Mouse (Mus musculus) forebrain, embryonic 14.5 days (tissue): ENCODE results near the gene Rnf113a2. TPM values are rescaled to one million over a fixed set of nuclear protein-coding genes. Genes with fewer than 3 reads are reported as not detected.

Source experiments
- ATAC-seq: fragments of 200-750 bp; cut with Nextera tagmentation; 2 replicates; pipeline ENCODE4 v1.8.0; 2017; ENCODE audit warnings: mild to moderate bottlenecking, moderate library complexity
- DNase-seq: peaks from one replicate; pipeline ENCODE4 v3.0.0-alpha.2; 2015; ENCODE audit warnings: low spot score
- H3K27ac ChIP-seq: fragments of 300-500 bp; sonication (generic); 2 replicates; pipeline ENCODE4 v1.5.1; 2014; ENCODE audit warnings: low read depth, mild to moderate bottlenecking, control low read depth, low read length, moderate library complexity
- H3K27me3 ChIP-seq: fragments of 300-500 bp; sonication (generic); replicated peaks from 2 replicates; pipeline ENCODE4 v1.6.1; 2014; ENCODE audit warnings: low read length, control low read depth, mixed read lengths; ENCODE audit not compliant: control insufficient read depth, insufficient read depth
- H3K36me3 ChIP-seq: fragments of 300-500 bp; sonication (generic); 2 replicates; pipeline ENCODE4 v1.6.1; 2014; ENCODE audit warnings: low read length, control low read depth; ENCODE audit not compliant: control insufficient read depth, insufficient read depth
- H3K4me1 ChIP-seq: fragments of 300-500 bp; sonication (generic); 2 replicates; pipeline ENCODE4 v1.6.1; 2014; ENCODE audit warnings: antibody characterized with exemption, low read length, control low read depth; ENCODE audit not compliant: control insufficient read depth, insufficient read depth
- H3K4me2 ChIP-seq: fragments of 300-500 bp; sonication (generic); 2 replicates; pipeline ENCODE4 v1.6.1; 2014; ENCODE audit warnings: mild to moderate bottlenecking, control low read depth, low read length
- H3K4me3 ChIP-seq: fragments of 300-500 bp; sonication (generic); 2 replicates; pipeline ENCODE4 v1.5.1; 2014; ENCODE audit warnings: low read depth, low read length, control low read depth
- H3K9ac ChIP-seq: fragments of 300-500 bp; sonication (generic); 2 replicates; pipeline ENCODE4 v1.6.1; 2014; ENCODE audit warnings: mild to moderate bottlenecking, low read length, control low read depth, moderate library complexity
- H3K9me3 ChIP-seq: fragments of 300-500 bp; sonication (generic); replicated peaks from 2 replicates; pipeline ENCODE4 v1.6.1; 2016; ENCODE audit warnings: low read length, control low read depth, mixed read lengths; ENCODE audit not compliant: control insufficient read depth
- WGBS: fragments of 180-500 bp; shearing (Covaris S2); extraction: QIAGEN DNeasy Blood & Tissue Kit; methylation state at CpG from one replicate; pipeline ENCODE4 v1.1.7; 2014; 5-methylcytosine and 5-hydroxymethylcytosine counted together
- polyA plus RNA-seq: library from polyadenylated mRNA; unstranded; fragments of >200 nt; fragmentation: Nextera tagmentation; extraction: Ambion mirVana; gene quantifications from 2 replicates; pipeline ENCODE4 v1.2.1, GENCODE M21; 2014

Gene Rnf113a2
- polyA plus RNA-seq, result 27.6 and 30.4 TPM in 2 replicates

DNA sequence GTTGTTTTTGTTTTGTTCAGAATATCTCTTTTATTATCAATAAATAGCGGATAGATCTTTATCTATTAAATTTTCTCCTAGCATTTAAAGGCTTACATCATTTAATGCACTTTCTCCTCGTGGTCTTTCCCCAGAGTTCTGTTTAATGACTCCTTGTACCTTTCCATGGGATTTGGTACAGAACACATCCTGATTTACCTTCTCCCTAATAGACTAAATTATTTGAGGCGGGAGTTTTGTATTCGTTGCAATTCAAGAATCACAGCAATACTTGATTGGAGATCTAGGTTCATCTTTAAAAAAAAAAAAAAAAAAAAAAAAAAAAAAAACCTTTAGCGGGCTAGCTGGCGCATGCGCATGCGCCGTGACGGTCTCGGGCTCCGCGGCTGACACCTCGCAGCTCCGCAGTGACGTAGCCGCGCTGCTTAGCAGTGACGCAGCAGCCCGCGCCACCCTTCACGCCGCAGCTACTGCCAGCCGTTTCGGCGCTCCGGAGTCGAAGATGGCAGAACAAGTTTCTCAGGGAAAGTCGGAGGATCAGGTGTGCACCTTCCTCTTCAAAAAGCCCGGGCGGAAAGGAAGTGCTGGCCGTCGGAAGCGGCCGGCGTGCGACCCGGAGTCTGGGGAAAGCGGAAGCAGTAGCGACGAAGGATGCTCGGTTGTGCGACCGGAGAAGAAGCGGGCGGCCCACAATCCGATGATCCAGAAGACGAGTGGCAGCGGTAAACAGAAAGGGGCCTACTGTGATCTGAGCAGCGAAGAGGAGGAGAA is at the start of gene Rnf113a2:
Gene Rnf113a2, plus strand, starts transcription at position 363 of the 771 bp plus-strand sequence.
- H3K4me3 ChIP-seq, result peak within 1 kb of the TSS; percentile 52
- ATAC-seq (peak; percentile 97), DNase-seq (peak; percentile 97)
- peak within 1 kb of the TSS; percentile 64 for H3K9ac ChIP-seq
- H3K9me3 ChIP-seq, result no peaks in the 10 kb centered on the region; the same call in 1 of the 2 replicates
- H3K27me3 ChIP-seq, result no peaks in the 10 kb centered on the region
- H3K4me2 ChIP-seq, result peak within 1 kb of the TSS; percentile 63
- H3K4me1 ChIP-seq, result peaks cover 4% of the 10 kb centered on the region
- WGBS, result 3% methylated on average over 50 of the region's 50 CpGs
- no peaks in the 10 kb centered on the region for H3K36me3 ChIP-seq
- peak within 1 kb of the TSS; percentile 56; the same call in 1 of the 2 replicates for H3K27ac ChIP-seq

DNA sequence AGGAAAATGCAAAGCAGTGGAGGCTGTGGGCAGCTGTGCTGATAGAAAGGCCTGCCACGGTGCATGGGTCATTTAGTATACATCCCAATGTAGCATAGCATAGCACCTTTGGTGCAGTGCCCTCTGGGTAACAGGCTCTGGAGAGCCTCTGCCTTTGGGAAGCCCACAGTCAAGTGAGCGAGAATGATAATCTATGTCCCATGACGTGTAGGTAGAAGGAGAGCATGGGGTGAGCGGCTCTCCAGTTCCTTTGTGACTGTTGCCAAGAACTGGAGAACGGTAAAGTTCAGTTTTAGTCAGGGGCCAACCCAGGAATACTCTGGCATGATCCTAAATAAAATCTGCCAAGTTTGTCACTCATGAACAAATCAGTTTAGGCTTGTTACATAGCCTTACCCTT is 45.3 kb upstream of the Rnf113a2 start:
- DNase-seq, result no peak
- WGBS, result 95% methylated on average over 5 of the region's 5 CpGs
- H3K36me3 ChIP-seq, result peaks cover 82% of the 10 kb centered on the region

DNA sequence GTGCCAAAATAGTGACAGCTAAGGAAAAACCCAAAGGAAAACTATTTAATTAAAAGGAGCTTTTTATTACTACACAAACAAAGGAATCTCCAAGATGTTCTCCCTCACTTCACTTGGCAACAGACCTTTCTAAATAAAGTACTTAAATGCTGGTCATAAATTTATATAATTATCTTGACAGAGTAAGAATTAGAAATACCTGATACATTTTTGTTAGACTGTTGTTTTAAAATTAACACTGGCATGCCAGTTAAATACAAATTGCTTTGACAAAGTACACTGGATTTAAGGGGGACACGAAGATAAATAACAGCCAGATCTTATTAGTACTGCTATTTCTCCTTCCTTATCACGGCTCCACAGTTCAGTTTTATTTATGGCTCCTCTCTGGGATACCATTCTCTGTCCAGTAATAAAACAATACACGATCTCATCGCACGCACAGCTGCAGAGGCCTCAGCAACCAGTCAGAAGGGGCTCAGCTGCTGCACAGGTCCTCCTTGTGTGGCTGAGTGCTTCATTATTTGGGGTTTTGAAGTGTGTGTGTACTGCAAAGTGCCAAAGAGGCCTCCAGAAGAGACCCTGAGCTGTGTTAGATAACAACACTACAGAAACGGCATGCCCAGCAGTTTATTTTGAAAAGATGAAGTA is 43.0 kb upstream of the Rnf113a2 start:
- Histone ChIP-seq H3K4me2 (no peak overlapping the region), H3K9ac (no peak overlapping the region), H3K27ac (no peak overlapping the region), H3K4me1 (no peaks in the 10 kb centered on the region), H3K36me3 (peaks cover 72% of the 10 kb centered on the region), H3K27me3 (no peaks in the 10 kb centered on the region), H3K4me3 (no peak overlapping the region), H3K9me3 (no peaks in the 10 kb centered on the region)
- WGBS, result 83% methylated on average over 6 of the region's 6 CpGs
- DNase-seq (no peak), ATAC-seq (no peak)

More for the DNA sequence above, 45.3 kb upstream of the Rnf113a2 start:
- ATAC-seq, result no peak
- no peak overlapping the region for H3K27ac ChIP-seq
- no peak overlapping the region for H3K4me3 ChIP-seq
- H3K27me3 ChIP-seq, result no peaks in the 10 kb centered on the region
- H3K4me1 ChIP-seq, result no peaks in the 10 kb centered on the region
- no peak overlapping the region for H3K4me2 ChIP-seq
- H3K9ac ChIP-seq, result no peak overlapping the region
- H3K9me3 ChIP-seq, result no peaks in the 10 kb centered on the region

DNA sequence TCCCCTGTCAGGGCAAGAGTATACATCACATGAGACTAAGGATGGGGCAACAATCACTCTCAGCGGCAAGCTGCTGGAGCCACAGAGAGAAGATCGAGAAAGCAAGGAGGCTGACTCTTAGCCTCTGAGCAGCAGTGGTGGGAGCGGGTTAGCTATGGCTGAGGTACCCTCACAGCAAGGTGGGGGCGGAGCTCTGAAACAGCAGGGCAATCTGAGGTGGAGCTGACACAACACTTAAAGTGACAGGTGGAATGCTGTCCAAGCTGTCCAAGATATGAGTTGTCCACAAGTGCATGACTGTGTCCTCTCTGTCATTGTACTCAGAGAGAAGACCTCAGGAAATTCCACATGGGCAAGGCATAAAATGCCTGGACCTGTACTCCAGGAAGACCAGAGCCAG is 34.6 kb upstream of the Rnf113a2 start:
- 88% methylated on average over 4 of the region's 4 CpGs for WGBS
- Histone ChIP-seq H3K4me1 (no peaks in the 10 kb centered on the region), H3K36me3 (peaks cover 3% of the 10 kb centered on the region; the same call in 1 of the 2 replicates), H3K4me3 (no peak overlapping the region), H3K27ac (no peak overlapping the region), H3K27me3 (no peaks in the 10 kb centered on the region), H3K4me2 (no peak overlapping the region), H3K9me3 (no peaks in the 10 kb centered on the region), H3K9ac (no peak overlapping the region)
- no peak for DNase-seq
- ATAC-seq, result no peak

DNA sequence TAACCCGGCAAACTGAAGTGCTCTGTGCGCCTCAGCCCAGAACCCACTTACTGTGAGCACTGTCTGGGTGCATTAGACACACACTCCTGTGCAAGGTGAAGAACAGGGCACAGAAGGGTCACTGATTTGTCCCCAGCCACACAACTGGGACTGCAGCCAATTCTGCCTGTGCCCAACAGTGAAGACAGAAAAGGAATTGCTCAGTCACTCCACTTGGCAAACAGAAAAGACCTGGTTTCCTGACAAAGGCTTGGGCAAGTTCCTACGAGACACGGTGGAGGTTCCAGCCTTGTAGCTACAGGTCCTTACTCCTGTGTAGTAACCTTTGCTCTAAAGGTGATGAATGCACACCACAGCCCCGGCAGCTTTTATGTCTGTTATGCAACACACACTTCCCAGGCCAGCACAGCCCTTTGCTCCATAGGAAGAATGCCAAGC is 32.3 kb upstream of the Rnf113a2 start:
- DNase-seq (peak; percentile 8), ATAC-seq (no peak)
- Histone ChIP-seq H3K36me3 (no peaks in the 10 kb centered on the region), H3K4me3 (no peak overlapping the region), H3K4me2 (no peak overlapping the region), H3K9me3 (no peaks in the 10 kb centered on the region), H3K9ac (no peak overlapping the region), H3K4me1 (no peaks in the 10 kb centered on the region), H3K27me3 (no peaks in the 10 kb centered on the region), H3K27ac (no peak overlapping the region)
- WGBS, result 60% methylated on average over 5 of the region's 5 CpGs

DNA sequence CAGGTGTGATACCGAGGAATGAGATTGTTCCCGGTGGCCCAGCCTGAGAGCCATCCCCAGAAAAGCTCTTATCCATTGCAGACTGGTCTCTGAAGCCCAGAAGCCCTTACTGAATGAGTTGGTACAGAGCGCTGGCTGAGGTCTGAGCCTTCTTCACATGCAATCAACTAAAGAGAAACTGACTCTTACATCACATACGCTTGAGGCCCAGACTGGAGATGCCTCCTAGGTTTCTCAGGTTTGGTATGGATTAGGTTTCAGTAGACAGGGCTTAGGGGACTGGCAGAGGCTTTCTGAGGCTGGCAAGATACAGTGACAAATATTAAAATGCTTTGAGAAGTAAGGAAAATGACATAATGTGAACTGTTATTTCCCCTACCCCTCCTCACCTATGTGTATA is 31.6 kb upstream of the Rnf113a2 start:
- no peaks in the 10 kb centered on the region for H3K36me3 ChIP-seq
- ATAC-seq, result no peak
- no peaks in the 10 kb centered on the region for H3K4me1 ChIP-seq
- no peak for DNase-seq
- H3K4me3 ChIP-seq, result no peak overlapping the region
- no peaks in the 10 kb centered on the region for H3K9me3 ChIP-seq
- no peaks in the 10 kb centered on the region for H3K27me3 ChIP-seq
- H3K27ac ChIP-seq, result no peak overlapping the region
- H3K4me2 ChIP-seq, result no peak overlapping the region
- no peak overlapping the region; the same call in none of the 2 replicates for H3K9ac ChIP-seq
- 95% methylated on average over 4 of the region's 4 CpGs for WGBS

DNA sequence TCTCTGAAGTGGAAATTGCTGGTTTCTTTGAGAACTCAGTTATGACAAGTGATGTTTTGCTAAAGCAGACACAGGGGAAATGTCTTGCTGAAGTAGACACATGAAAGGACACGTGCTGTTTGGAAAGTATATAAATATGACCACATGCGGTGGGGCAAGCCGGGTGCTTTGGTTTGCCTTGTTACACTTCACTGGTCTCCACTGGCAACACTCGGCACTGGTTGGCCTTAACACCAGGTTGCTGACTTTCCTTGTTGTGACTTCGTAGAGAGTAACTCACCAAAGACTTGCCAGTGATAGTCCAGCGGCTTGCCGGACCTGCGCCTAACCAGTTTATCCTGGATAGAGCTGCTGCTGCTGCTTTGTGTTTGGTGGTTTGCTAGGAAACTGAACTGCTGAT is 28.9 kb upstream of the Rnf113a2 start:
- H3K9ac ChIP-seq, result no peak overlapping the region
- no peaks in the 10 kb centered on the region for H3K4me1 ChIP-seq
- no peak for ATAC-seq
- no peaks in the 10 kb centered on the region for H3K9me3 ChIP-seq
- no peak for DNase-seq
- no peaks in the 10 kb centered on the region for H3K27me3 ChIP-seq
- H3K27ac ChIP-seq, result no peak overlapping the region
- H3K4me2 ChIP-seq, result no peak overlapping the region
- H3K36me3 ChIP-seq, result no peaks in the 10 kb centered on the region
- no peak overlapping the region for H3K4me3 ChIP-seq
- 89% methylated on average over 8 of the region's 8 CpGs for WGBS

DNA sequence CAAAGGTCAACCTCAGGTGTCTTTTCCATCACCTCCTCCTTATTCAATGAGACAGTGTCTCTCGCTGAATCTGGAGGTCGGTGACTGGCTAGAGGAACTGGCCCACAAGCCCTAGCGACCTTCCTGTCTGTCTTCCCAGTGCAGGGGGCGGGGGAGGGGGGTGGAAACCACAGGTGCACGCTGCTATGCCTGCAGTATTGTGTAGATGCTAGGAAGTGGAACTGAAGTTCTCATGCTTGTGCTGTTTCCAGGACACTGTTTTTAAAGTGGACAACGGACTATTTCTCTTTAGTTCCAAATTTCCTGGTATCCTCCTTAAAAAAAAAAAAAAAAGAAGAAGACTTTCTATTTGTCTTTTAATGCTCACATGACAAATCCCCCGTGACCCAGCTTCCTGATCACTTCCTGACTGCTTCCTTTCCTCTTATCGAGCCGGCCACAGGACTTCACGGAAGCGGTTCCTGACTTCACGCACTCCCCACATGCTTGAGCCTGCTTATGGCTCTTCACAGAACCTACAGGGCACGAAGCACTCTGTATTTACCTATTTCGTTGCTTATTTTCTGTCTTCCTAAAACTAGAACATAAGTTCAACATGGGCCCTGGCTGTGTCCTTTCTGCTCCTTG is 28.1 kb upstream of the Rnf113a2 start:
- DNase-seq, result no peak
- Histone ChIP-seq H3K27me3 (no peaks in the 10 kb centered on the region), H3K27ac (no peak overlapping the region), H3K4me3 (no peak overlapping the region), H3K9ac (no peak overlapping the region), H3K36me3 (no peaks in the 10 kb centered on the region), H3K9me3 (no peaks in the 10 kb centered on the region), H3K4me1 (no peaks in the 10 kb centered on the region), H3K4me2 (no peak overlapping the region)
- ATAC-seq, result no peak
- 79% methylated on average over 14 of the region's 14 CpGs for WGBS
